In the genomic region with DNA sequence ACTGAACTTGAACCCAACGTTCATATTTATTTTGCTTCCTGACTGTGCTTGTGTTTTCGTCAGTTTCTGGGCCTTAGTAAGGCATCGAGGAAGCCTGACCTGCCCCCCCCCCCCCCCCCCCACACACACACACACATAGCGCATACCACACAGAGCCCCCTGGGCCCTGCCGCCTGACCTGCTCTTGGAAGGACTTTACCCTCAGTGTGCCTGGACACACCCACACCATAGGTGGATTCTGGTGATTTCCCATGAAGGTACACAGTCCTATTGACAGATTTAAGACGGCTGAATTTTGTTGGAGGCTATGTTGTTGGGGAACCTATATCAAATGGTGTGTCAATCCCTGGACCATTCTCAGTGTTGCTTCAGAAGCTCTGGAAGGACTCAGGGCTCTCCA, we compare ENCODE assay signal across 16 mouse cellular contexts.
DNase-seq lines count a peak whose midpoint lies in the region; ATAC-seq and TF ChIP-seq lines count a peak whose summit lies in the region.
"Had no signal": no experiment of that assay in that cellular context is flagged by ENCODE, and none has a peak within 500 bp of the region (broad histone marks: within the 10 kb centered on the region; RNA-seq: fewer than 3 reads in every experiment).

No protein-coding gene starts in this region.

- no peak for TF ChIP-seq CTCF in small intestine, adult 2 months (IDR thresholded peaks at IDR 0.05; ENCODE audit: extremely low read depth, insufficient read length, insufficient replicate concordance, low read depth, low read length)

- H3K27me3 ChIP-seq in lung, embryonic 15.5 days, result no peaks in the 10 kb centered on the region
- H3K27me3 ChIP-seq in liver, embryonic 11.5 days (replicated peaks; ENCODE audit: control insufficient read depth, insufficient read depth, low read length), result no peaks in the 10 kb centered on the region
- no peaks in the 10 kb centered on the region for H3K27me3 ChIP-seq in small intestine, adult 2 months (ENCODE audit: control insufficient read depth, insufficient read depth, low read length)
- H3K27me3 ChIP-seq: embryonic facial prominence, embryonic 15.5 days had no signal

- peak; percentile 89 for DNase-seq in heart, adult 11 months
- no peak for DNase-seq in heart, adult 8-10 months (ENCODE audit: low spot score)
- DNase-seq in lung, postnatal 14 days, result no peak
- no peak for DNase-seq in liver, embryonic 11.5 days (ENCODE audit: low spot score)
- DNase-seq in urinary bladder, postnatal 14 days (ENCODE audit: low spot score), result no peak
- no peak for DNase-seq in frontal cortex, postnatal 14 days (ENCODE audit: low spot score in 2 of 2)
- DNase-seq: adrenal gland, postnatal 36 days; B cell, adult 2 months; heart, adult 18-20 months; heart, postnatal 4 days; kidney, postnatal 14 days; thymus, postnatal 4 days had no signal

- H3K36me3 ChIP-seq in lung, embryonic 15.5 days, result no peaks in the 10 kb centered on the region
- no peaks in the 10 kb centered on the region for H3K36me3 ChIP-seq in liver, embryonic 11.5 days (ENCODE audit: control insufficient read depth, insufficient read depth, low read length)
- no peaks in the 10 kb centered on the region for H3K36me3 ChIP-seq in small intestine, adult 2 months (ENCODE audit: control insufficient read depth, insufficient read depth, low read length)
- H3K36me3 ChIP-seq: embryonic facial prominence, embryonic 15.5 days had no signal

- no peak for TF ChIP-seq POLR2A in small intestine, adult 2 months (IDR thresholded peaks at IDR 0.05; ENCODE audit: low read depth, low read length)

- H3K9me3 ChIP-seq in lung, embryonic 15.5 days, result no peaks in the 10 kb centered on the region
- H3K9me3 ChIP-seq in liver, embryonic 11.5 days (ENCODE audit: control insufficient read depth, low read length), result no peaks in the 10 kb centered on the region
- H3K9me3 ChIP-seq: embryonic facial prominence, embryonic 15.5 days; G1E had no signal

- WGBS in lung, embryonic 15.5 days, result 65% methylated on average over 4 of the region's 6 CpGs
- 74% methylated on average over 6 of the region's 6 CpGs for WGBS in liver, embryonic 11.5 days
- WGBS in small intestine, adult 2 months, result 23% methylated on average over 6 of the region's 6 CpGs

- no peak overlapping the region for H3K4me2 ChIP-seq in lung, embryonic 15.5 days
- no peak overlapping the region for H3K4me2 ChIP-seq in liver, embryonic 11.5 days
- H3K4me2 ChIP-seq: embryonic facial prominence, embryonic 15.5 days had no signal

- 0 out of 2 replicates have a peak, but pooled peaks have one; percentile 25 for ATAC-seq in lung, embryonic 15.5 days (ENCODE audit: borderline replicate concordance, extremely low read depth, low FRiP score, low TSS enrichment)
- peak; percentile 39; the same call in 1 of the 2 replicates for ATAC-seq in liver, embryonic 11.5 days (replicated peaks; ENCODE audit: low FRiP score)

- H3K4me1 ChIP-seq in lung, embryonic 15.5 days, result peaks cover 16% of the 10 kb centered on the region
- H3K4me1 ChIP-seq in liver, embryonic 11.5 days (replicated peaks; ENCODE audit: control insufficient read depth, insufficient read depth, low read length), result peaks cover 32% of the 10 kb centered on the region
- H3K4me1 ChIP-seq in small intestine, adult 2 months (ENCODE audit: control insufficient read depth, insufficient read depth, insufficient read length, low read length), result peaks cover 24% of the 10 kb centered on the region

- H3K27ac ChIP-seq in lung, embryonic 15.5 days, result no peak overlapping the region
- H3K27ac ChIP-seq in liver, embryonic 11.5 days (ENCODE audit: low read depth, low read length), result no peak overlapping the region
- peak overlapping the region; percentile 98 for H3K27ac ChIP-seq in small intestine, adult 2 months (ENCODE audit: insufficient read depth, low read depth, low read length)
- H3K27ac ChIP-seq: embryonic facial prominence, embryonic 15.5 days had no signal

- no peak overlapping the region for H3K9ac ChIP-seq in lung, embryonic 15.5 days
- no peak overlapping the region for H3K9ac ChIP-seq in liver, embryonic 11.5 days (ENCODE audit: low read depth, low read length)
- H3K9ac ChIP-seq: embryonic facial prominence, embryonic 15.5 days had no signal

- no peak overlapping the region for H3K4me3 ChIP-seq in lung, embryonic 15.5 days
- no peak overlapping the region for H3K4me3 ChIP-seq in liver, embryonic 11.5 days (ENCODE audit: low read depth, low read length)
- H3K4me3 ChIP-seq in small intestine, adult 2 months (ENCODE audit: low read depth, low read length), result no peak overlapping the region
- H3K4me3 ChIP-seq: embryonic facial prominence, embryonic 15.5 days had no signal
